In genomic region chr13:79288022-79288421, GRCm38 (mm10) we compare ENCODE assay signal across 25 mouse cellular contexts.
"Had no signal": no experiment of that assay in that cellular context is flagged by ENCODE, and none has a peak within 500 bp of the region (broad histone marks: within the 10 kb centered on the region; RNA-seq: fewer than 3 reads in every experiment).

No protein-coding gene starts in this region.

- H3K9me3 ChIP-seq: embryonic facial prominence, embryonic 10.5 days; embryonic facial prominence, embryonic 12.5 days; embryonic facial prominence, embryonic 13.5 days; embryonic facial prominence, embryonic 15.5 days; forebrain, embryonic 10.5 days; forebrain, embryonic 12.5 days; forebrain, embryonic 13.5 days; forebrain, embryonic 15.5 days; heart, embryonic 10.5 days had no signal

- H3K27me3 ChIP-seq: embryonic facial prominence, embryonic 12.5 days; embryonic facial prominence, embryonic 13.5 days; embryonic facial prominence, embryonic 15.5 days; forebrain, embryonic 13.5 days; forebrain, embryonic 15.5 days had no signal

- H3K4me1 ChIP-seq: embryonic facial prominence, embryonic 10.5 days; embryonic facial prominence, embryonic 12.5 days; embryonic facial prominence, embryonic 13.5 days; embryonic facial prominence, embryonic 15.5 days; forebrain, embryonic 12.5 days; forebrain, embryonic 13.5 days; forebrain, embryonic 15.5 days; heart, embryonic 10.5 days had no signal

- H3K36me3 ChIP-seq: embryonic facial prominence, embryonic 10.5 days; embryonic facial prominence, embryonic 12.5 days; embryonic facial prominence, embryonic 13.5 days; embryonic facial prominence, embryonic 15.5 days; forebrain, embryonic 10.5 days; forebrain, embryonic 12.5 days; forebrain, embryonic 15.5 days; heart, embryonic 10.5 days had no signal

- H3K9ac ChIP-seq: embryonic facial prominence, embryonic 12.5 days; embryonic facial prominence, embryonic 13.5 days; embryonic facial prominence, embryonic 15.5 days; forebrain, embryonic 12.5 days; forebrain, embryonic 13.5 days; forebrain, embryonic 15.5 days; forebrain, postnatal 0 days had no signal

- DNase-seq: cerebellum, adult 9-11 months; cerebellum, postnatal 10 days; cerebellum, postnatal 14 days; cerebellum, postnatal 25 days; cerebellum, postnatal 36 days; embryo, embryonic 11 days; forebrain, postnatal 0 days; gastrocnemius, adult 2 months; gastrocnemius, postnatal 10 days; gastrocnemius, postnatal 14 days; gastrocnemius, postnatal 25 days; gastrocnemius, postnatal 36 days; heart, adult 11 months; heart, adult 18-20 months; heart, adult 2 months had no signal

- H3K4me3 ChIP-seq: embryonic facial prominence, embryonic 10.5 days; embryonic facial prominence, embryonic 12.5 days; embryonic facial prominence, embryonic 13.5 days; embryonic facial prominence, embryonic 15.5 days; erythroblast, embryonic 14.5 days; forebrain, embryonic 10.5 days; forebrain, embryonic 12.5 days; forebrain, embryonic 13.5 days; forebrain, embryonic 15.5 days; gastrocnemius, adult 2 months; heart, adult 2 months; heart, embryonic 10.5 days had no signal

- H3K27ac ChIP-seq: embryonic facial prominence, embryonic 10.5 days; embryonic facial prominence, embryonic 12.5 days; embryonic facial prominence, embryonic 13.5 days; embryonic facial prominence, embryonic 15.5 days; forebrain, embryonic 10.5 days; forebrain, embryonic 12.5 days; forebrain, embryonic 13.5 days; forebrain, embryonic 15.5 days; gastrocnemius, adult 2 months; heart, adult 2 months; heart, embryonic 10.5 days had no signal
